Mouse (Mus musculus): ENCODE measurements around the gene Zranb1.
A peak's percentile ranks its signal among the peaks of the same experiment; 100 is the strongest.

Gene Zranb1

DNA sequence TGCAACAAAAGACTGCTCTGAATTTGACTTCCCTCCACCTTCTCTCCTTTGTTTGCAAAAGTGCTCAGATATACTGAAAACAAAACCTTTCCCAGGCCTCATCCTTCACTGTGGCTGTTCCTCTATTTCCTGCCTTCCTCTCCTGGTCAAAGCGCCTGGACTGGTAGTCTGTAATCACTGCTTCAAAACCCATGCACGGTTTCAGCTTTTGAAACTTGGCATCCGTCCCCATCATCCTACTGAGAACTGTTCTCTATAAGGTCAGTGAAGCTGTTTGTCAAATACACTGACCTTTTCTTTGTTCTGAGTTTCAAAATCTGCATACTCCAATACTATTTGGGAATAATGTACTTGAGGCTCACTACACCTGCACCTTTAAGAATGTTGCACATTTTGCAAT lies 3.7 kb upstream of the Zranb1 start:
- DNase-seq (ENCODE audit: low read depth), result no peak

DNA sequence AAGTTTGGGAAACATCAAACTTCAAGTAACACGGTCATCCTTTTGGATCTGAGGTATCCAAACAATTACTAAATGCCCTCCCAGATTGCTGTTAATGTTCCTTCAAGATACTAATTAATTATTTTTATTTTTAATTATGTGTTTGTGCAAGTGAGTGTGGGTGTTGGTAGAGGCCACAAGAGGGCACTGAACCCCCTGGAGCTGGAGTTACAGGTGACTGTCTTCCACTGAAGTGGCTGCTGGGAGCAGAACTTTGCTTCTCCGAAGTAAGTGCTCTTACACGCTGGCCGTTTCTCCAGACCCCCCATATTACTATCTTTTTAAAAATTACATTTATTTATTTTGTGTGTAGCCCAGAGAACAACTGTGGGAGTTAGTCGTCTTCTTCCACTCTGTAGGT lies 887 bp upstream of the Zranb1 start:
- DNase-seq (ENCODE audit: low read depth), result peak; percentile 37

DNA sequence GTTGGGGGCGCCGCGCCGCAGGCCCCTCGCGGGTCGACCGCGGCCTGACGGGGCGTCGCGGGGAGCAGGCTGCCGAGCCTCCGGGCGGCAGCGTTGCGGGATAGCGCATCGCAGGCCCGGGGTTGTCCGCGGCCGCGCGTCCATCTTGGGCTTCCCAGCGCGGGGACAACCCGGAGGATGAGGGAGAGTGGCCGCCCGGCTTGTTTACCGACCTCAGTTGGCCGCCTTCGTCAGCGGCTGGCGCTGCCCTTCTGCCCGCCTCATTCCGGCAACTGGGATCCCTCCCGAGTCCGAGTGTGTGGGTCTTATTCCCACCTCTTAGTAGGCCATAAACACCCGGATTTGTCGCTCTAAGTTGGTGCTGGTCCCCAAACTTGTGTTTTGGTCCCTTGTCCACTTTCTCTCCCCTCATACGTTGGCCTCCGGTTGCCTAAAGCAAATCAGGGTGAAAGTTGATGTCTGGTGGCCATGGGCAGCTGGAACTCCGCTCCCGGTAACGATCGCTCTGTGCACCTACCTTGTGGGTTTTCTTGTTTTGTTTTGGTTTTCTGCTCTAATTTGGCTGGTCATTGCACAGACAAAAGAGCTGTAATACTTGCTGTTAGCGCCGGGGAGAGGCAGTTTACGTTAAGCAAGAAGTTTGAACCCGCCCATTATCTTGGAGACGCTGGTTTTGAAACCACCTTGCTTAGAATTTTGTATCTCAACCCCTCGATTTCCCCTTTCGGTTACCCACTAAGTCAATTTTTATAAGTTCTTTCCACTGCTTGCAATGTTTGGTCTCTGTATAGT lies 814 bp downstream of the Zranb1 start:
- DNase-seq (ENCODE audit: low read depth), result peak; percentile 51

DNA sequence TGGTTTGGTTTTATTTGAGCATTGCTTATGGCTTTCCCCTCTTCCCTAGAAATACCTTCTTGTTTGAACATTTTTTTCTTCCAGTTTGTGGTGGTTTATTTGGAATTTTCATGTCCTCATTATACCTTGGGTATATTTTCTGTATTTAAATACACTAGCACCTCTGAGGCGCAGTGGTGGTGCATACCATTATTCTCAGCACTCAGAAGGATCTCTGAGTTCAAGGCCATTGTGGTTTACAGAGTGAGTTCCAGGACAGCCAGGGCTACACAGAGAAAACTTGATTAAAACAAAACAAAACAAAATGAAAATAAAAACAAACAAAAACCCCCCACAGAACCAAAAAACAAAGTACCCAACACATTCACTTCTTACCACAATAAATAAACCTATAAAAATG lies 2.4 kb downstream of the Zranb1 start:
- DNase-seq (ENCODE audit: low read depth), result no peak

DNA sequence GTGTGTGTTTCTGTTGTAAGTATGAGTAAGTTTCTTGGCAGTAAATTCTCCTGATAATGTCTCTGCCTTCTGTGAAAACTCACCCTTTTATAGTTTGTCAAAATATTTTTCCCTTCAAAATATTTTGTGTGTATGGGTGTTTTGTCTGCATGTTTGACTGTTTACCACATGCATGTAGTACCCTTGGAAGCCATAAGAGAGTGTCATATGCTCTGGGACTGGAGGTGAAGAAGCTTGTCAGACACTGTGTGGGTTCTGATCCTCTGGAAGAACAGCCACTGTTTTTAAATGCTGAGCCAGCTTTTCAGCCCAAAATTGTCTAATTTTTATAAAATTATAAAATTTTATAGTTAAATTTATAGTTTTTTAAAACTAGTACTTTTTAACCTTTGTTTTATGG lies 3.8 kb downstream of the Zranb1 start:
- no peak for DNase-seq (ENCODE audit: low read depth)

DNA sequence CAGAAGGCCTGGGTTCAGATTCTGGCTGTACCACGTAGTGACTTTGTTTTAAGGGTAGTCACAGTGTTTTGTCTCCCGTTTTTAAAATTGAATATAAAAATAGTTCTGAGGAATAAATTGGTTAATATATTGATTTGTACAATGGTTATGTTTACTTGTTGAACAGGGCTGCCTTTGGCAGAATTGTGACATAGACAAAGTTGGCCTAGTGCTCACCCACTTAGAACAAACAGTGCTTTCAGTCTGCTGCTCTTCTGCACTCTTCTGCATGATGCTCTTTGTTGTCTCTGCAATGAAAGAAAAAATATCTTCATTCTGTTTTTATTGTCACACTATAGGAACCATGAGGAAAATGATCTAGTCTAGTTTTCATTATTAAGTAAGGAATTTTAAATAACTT lies 8.2 kb downstream of the Zranb1 start:
- DNase-seq (ENCODE audit: low read depth), result no peak

DNA sequence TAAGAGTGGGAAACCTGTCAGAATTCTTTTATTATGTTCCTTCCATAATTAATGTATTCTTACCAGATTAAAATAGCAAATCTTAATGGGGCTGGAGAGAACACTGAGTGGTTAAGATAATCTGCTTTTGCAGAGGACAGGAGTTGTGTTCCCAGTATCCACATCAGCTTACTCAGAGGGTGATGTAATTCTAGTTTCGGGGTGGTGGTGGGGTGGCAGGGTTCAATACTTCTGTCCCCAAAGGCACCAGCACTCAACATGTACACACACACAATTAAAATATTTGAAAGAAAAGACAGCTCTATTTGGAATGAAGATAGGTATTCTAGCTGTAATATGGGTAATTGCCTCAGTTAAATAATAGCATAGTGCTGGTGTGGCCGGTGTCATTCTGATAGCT lies 9.6 kb downstream of the Zranb1 start:
- no peak for DNase-seq (ENCODE audit: low read depth)

DNA sequence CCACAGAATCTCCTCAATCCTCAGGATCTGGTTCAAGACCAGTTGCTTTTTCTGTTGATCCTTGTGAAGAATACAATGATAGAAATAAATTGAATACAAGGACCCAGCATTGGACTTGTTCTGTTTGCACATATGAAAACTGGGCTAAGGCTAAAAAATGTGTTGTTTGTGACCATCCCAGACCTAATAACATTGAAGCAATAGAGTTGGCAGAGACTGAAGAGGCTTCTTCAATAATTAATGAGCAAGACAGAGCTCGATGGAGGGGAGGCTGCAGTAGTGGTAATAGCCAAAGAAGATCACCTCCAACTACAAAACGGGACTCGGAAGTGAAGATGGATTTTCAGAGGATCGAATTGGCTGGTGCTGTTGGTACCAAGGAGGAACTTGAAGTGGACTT lies 19.0 kb downstream of the Zranb1 start:
- DNase-seq (ENCODE audit: low read depth), result no peak

DNA sequence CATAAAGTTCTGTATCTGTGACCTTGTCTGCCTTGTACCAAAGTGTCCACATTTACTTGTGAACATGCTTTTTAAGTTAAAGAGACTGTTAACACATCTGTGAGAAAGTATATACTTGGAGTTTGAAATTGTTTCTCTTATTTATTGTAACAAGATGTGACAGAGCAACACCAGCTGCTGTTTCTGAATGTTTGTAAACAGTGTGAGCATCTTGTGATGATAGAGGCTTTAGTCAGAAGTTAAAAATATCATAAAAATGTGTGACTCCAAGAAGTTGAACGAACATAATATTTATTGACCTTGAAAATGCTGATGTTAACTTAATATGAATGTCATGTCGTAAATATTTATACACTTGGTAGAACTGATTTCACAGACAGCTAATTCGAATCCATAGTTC lies 19.7 kb downstream of the Zranb1 start:
- DNase-seq (ENCODE audit: low read depth), result no peak

DNA sequence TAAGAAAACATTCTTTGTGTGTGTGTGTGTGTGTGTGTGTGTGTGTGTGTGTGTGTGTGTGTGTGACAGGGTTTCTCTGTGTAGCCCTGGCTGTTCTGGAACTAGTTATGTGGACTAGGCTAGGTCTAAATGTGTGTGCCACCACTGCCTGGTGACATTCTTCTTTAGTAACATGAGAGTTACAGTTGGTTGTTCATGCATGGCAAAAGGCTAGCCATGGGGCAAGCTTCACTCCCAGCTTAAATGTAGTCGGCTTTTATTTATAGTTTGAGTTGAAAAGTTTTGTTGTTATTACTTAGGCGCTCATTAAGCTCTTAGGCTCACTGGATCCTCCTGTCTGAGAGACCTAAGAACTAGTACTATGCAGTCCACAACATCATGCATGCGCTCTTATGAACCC lies 33.5 kb downstream of the Zranb1 start:
- DNase-seq (ENCODE audit: low read depth), result no peak

DNA sequence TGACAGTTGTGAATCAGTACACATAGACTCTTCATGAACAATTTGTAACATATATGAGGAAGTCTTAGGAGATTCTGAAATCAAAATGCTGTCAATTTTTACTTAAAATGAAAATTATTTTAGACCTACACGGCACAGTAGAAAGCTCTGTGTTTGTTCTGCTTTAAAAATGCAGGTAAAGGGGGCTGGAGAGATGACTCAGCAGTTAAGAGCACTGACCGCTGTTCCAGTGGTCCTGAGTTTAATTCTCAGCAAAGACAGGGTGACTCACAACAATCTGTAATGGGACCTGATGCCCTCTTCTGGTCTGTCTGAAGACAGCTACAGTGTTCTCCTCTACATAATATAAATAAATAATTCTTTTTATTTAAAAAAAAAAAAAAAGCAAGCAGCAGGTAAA lies 34.8 kb downstream of the Zranb1 start:
- DNase-seq (ENCODE audit: low read depth), result no peak

DNA sequence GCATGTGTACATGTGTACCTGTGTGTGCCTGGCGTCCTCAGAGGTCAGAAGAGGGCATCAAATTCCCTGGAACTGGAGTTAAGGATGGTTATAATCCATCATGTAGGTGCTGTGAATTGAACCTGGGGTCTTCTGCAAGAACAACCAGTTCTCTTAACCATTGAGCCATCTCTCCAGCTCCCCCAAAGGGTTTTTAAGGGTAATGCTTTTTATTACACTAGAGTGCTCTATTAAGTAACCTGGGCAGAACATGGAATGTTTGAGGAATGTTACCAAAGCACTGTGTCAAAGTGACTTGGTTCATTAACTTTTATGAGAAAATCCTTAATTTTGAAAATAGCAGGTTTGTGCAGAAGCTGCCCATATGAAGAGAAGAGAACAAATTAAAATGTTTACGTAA lies 41.1 kb downstream of the Zranb1 start:
- DNase-seq (ENCODE audit: low read depth), result no peak

DNA sequence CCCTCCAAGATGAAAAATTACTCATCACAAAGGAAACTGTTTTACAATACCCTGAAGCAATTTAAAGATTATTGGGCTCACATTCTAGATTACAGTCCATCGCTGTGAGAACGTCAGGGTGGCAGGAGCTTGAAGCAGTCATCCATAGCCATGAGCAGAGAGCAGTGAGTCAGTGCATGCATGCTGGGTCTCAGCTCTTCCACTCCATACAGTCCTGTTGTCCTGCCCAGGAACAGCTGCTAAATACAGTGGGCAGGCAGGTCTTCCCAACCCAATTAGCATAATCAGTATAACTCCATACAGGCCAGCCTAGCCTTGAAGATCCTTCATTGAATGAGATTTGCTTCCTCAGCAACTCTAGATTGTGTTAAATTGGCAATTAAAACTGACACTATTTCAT lies 45.1 kb downstream of the Zranb1 start:
- DNase-seq (ENCODE audit: low read depth), result no peak

DNA sequence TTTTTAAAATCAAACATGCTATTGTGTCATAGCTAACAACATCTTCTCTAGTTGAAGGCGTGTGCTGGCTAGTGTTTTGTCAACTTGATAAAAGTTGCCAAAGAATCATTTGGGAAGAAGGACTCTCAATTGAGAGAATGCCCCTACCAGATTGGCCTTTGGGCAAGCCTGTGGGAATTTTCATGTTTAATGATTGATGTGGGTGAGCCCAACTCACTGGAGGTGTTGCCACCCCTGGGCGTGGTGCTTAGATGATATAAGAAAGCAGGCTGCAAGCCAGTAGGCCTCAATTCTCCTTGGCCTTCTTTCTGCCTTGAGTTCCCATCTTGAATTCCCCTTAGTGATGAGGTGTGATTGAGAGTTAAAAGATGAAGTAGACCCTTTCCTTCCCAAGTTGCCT lies 47.0 kb downstream of the Zranb1 start:
- no peak for DNase-seq (ENCODE audit: low read depth)

DNA sequence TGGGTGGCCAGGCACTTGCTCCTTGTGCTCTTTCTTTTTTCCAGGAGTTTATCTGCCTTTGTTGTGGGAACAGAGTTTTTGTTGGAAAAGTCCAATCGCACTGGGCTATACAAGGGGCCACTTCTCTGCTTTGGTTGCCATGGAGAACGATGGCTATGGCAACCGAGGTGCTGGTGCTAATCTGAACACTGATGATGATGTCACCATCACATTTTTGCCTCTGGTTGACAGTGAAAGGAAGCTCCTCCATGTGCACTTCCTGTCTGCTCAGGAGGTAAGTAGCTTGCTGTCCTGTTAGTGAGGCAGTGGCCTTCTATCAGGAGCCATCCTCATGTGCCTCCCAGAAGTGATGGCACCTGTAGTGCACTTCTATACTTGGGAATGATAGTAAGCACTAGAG lies 51.7 kb downstream of the Zranb1 start:
- no peak for DNase-seq (ENCODE audit: low read depth)

DNA sequence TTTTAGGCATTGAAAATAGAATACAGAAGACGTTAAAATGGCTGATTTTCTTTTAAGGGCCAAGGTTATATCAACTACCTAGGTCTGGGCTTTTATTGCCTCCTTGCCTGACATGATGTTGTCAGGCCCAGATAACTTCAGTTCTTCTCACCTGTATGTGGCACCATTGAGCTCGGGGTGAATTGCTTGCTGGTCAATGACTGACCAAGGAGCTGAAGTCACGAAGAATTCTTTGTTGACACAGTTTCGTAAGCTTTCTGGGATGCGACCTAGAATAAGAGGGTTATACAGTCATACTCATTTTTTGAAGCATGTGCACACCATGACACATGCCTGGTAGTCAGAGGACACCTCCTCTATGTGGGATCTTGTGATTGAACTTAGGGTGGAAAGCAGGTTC lies 58.9 kb downstream of the Zranb1 start:
- DNase-seq (ENCODE audit: low read depth), result no peak

DNA sequence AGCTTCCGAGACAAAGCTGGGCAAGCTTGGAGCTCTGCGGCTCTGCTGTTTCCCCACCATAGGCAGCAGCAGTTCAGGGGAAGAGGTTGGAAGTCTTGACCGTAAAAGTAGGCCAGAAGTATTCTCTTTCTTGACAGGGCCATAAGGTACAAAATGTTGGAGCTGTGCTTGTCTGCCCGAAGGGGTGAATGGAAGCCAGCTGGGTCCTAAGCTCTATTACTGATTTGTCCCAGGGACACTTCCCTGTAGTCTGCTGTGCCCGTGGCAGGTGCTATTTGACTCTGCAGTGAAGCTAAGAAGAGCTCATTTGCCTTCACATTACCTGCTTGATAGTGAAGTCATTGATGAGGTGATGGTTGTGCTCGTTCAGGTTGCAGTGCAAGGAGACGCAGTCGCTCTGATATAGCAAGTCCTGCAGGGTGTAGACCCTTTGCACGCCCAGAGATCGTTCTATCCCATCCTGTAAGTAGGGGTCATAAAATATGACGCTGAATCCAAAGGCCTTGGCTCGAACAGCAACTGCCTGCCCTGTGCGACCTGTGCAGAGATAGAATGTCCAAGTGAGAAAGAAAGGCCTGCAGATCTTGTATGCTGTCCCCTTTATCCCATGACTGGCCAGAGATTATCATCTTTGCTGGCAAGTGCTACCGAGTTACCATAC lies 60.4 kb downstream of the Zranb1 start:
- DNase-seq (ENCODE audit: low read depth), result no peak

DNA sequence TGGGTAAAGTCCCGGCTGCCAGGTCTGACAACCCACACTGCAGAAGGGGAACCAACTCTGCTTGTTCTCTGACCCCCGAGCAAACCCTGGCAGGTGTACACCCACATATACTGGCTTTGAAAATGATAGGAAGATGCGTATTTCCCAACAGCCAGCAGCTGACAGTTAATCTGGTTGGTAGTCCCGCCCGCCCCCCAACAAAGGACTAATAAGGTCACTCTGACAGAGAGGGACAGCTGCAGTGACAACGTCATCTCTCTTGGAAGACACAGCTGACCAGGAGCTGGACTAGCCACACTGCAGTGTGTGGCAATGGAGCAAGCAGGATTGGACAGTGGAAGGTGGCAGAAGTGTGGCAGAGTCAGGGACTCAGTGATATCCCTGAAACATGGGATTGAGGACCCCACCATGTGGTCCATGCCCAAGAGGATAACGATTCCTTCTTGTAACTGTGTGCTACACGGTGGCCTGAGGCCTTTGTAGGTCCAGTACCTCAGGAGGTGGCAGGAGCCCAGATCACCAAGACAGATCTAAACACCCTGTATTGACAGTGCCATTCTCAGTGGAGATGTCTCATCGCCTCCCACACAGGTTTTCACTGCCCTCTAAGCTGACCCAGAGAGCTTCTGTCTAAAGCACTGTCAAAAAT lies 62.1 kb downstream of the Zranb1 start:
- no peak for DNase-seq (ENCODE audit: low read depth)

DNA sequence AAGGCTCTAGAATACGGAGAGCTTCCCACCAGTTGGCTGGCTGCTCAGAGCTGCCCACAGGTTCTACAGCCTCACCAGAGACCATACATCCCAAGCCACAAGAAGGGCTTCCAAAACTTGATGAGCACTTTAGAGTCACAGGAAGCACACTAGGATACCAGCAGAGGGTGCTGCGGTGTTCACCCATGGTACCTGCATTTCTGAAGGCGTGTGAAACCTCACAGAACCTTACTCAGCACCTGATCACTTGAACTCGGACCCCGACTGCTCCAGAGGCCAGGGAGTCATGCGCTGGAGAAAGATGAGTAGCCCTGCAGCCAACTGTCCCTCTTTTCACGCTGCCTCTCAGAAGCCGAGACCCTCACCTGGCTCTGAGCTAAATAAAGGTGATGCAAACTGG lies 63.2 kb downstream of the Zranb1 start:
- no peak for DNase-seq (ENCODE audit: low read depth)

DNA sequence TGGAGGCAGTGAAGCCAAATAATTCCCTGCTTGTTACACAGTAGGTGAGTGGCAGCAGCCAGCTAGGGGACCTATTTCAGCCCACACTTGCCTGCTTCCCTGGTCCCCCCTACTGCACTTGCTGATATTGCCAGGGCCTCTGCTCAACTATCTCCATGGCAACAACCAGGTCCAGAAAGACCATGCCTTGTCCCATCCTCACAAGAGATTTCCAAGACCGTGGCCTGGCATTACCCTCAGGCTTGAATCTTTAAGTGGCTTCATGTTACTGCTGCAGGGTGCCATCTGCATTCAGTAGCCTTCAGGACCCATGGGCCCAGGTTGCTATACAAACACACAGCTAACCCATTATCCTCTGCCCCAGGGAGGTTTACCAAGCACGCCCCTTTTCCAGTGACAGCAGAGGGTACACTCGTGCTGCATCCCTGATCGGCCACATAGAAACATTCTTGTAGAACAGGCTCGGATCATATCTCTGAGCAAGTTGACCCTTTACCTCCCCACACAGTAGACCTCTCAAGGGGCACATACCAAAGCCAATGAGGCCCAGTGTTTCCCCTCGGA lies 63.8 kb downstream of the Zranb1 start:
- DNase-seq (ENCODE audit: low read depth), result no peak

DNA sequence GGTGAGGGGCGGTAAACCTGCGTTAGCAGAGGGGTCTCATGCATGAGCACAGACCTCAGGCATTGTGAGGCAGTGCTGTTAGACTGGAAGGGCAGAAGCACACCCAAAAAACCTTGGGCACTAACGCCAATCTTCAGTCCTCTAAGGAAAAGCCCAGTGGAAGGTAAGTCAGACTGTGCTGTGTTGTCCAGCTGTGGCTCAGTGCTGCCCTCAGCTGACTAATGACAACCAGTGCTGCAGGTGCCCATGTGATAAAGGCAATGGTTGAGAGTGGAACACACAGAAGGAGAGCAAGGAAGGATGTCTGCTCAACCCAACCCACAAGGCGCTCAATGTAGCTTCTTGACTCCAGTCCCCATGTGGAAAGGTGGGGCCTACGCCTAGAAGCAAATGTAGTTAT lies 65.4 kb downstream of the Zranb1 start:
- peak; percentile 21 for DNase-seq (ENCODE audit: low read depth)

DNA sequence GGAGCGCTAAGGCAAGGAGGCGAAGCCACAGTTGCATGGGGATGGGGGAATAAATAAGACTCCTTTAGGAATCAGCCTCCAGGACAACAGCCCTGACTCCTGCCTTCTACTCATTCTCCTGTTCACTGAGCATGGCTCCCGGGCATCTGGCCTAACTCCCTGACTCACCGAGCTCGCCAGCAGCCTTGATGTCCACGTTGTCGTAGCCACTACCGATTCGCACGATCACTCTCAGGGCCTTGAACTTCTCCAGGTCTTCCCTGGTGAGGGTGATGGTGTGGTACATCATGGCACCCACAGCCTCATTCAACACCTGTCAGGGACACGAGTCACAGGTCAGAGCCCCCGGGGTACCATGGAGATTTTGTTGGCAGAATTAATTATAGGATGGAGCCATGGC lies 67.7 kb downstream of the Zranb1 start:
- no peak for DNase-seq (ENCODE audit: low read depth)

DNA sequence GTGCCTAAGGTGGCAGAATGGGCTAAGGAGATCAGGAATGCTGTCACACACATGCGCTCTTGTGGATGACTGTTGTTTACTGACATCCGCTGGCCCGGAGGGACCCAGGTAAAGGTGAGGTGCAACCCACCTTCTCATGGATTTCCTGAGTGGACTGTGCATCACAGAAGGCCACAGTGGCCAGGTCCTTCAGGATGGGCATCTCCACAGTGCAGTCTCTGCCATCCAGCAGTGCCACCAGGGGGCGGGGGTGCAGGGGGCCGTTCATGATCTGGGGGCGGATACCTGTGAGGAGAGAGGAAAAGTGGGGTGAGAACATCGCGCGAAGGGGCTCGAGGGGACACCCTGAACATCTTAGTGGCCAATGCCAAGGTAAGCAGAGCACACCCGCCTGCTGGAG lies 68.1 kb downstream of the Zranb1 start:
- DNase-seq (ENCODE audit: low read depth), result no peak

All from c-Kit-positive CD71-positive TER-119-negative erythroid progenitor cells, embryonic 14.5 days (primary cell).